Mouse (Mus musculus): ENCODE data around the gene Ugt2a1. TPM values are rescaled to one million over a fixed set of nuclear protein-coding genes. Genes with fewer than 3 reads are reported as not detected.
"Not testable (repeated sequence)": the region's sequence is repeated elsewhere in the genome, so short reads cannot be mapped to it uniquely, and the experiment has no call there.

Gene Ugt2a1
- polyA plus RNA-seq, 1 experiment from 2014 or later: not detected

- not testable (repeated sequence) for H3K4me1 ChIP-seq (ENCODE audit: control insufficient read depth, insufficient read depth, low read length); ATAC-seq; H3K27me3 ChIP-seq (ENCODE audit: control insufficient read depth, insufficient read depth, low read depth, low read length); H3K4me3 ChIP-seq (ENCODE audit: low read depth, low read length); H3K27ac ChIP-seq (ENCODE audit: low read length); H3K4me2 ChIP-seq (ENCODE audit: low read length); H3K9me3 ChIP-seq (replicated peaks; ENCODE audit: control insufficient read depth, low read length, poor library complexity, severe bottlenecking); H3K36me3 ChIP-seq (ENCODE audit: control insufficient read depth, insufficient read depth, low read length); H3K9ac ChIP-seq (ENCODE audit: low read depth, low read length)
- WGBS: 93% methylated on average over 1 of the region's 2 CpGs
These were observed 66.6 kb downstream of the Ugt2a1 start, which contains the start of gene Ugt2b38 for GRCm38 (mm10) chr5:87424041-87424440. Ugt2b38 (minus strand) TSS chr5:87424203.

Other genes starting within 250 kb of the Ugt2a1 start
- gene Ugt2b37, start 236.1 kb downstream of the Ugt2a1 start, polyA plus RNA-seq (2015; fragmentation: Nextera tagmentation; extraction: Ambion mirVana): not detected in 2 replicates
- gene Ugt2a3, start 153.7 kb downstream of the Ugt2a1 start, polyA plus RNA-seq (2015; fragmentation: Nextera tagmentation; extraction: Ambion mirVana): not detected in 2 replicates
- not detected in 2 replicates for gene Ugt2b38, start 66.7 kb downstream of the Ugt2a1 start, polyA plus RNA-seq (2015; fragmentation: Nextera tagmentation; extraction: Ambion mirVana)
- not detected in 2 replicates for gene Ugt2a2, start 8.6 kb downstream of the Ugt2a1 start, polyA plus RNA-seq (2015; fragmentation: Nextera tagmentation; extraction: Ambion mirVana)
- not detected in 2 replicates for gene Gm43638, start 4.1 kb downstream of the Ugt2a1 start, polyA plus RNA-seq (2015; fragmentation: Nextera tagmentation; extraction: Ambion mirVana)
- gene Sult1b1, start 47.3 kb upstream of the Ugt2a1 start, polyA plus RNA-seq (2015; fragmentation: Nextera tagmentation; extraction: Ambion mirVana): not detected in 2 replicates
- not detected in 2 replicates for gene Sult1d1, start 78.2 kb upstream of the Ugt2a1 start, polyA plus RNA-seq (2015; fragmentation: Nextera tagmentation; extraction: Ambion mirVana)
- not detected in 2 replicates for gene Sult1e1, start 100.7 kb upstream of the Ugt2a1 start, polyA plus RNA-seq (2015; fragmentation: Nextera tagmentation; extraction: Ambion mirVana)
- gene Csn1s1, start 175.3 kb upstream of the Ugt2a1 start, polyA plus RNA-seq (2015; fragmentation: Nextera tagmentation; extraction: Ambion mirVana): 0.15 TPM in 1 of 2 replicates, not detected in the other
- gene Csn2, start 208.8 kb upstream of the Ugt2a1 start, polyA plus RNA-seq (2015; fragmentation: Nextera tagmentation; extraction: Ambion mirVana): not detected in 2 replicates